Mouse (Mus musculus) MEL (cell line): ENCODE results near the gene Amh. TPM values are rescaled to one million over a fixed set of nuclear protein-coding genes. Genes with fewer than 3 reads are reported as not detected.

Source experiments
- DNase-seq: peaks from one replicate; pipeline ENCODE4 v3.0.0; 2011; ENCODE audit warnings: low read depth, low spot score
- H3K27ac ChIP-seq: 2 replicates; pipeline ENCODE4 v1.5.1; 2012; ENCODE audit warnings: low read depth, mild to moderate bottlenecking, control low read depth, low read length, moderate library complexity; ENCODE audit not compliant: control insufficient read depth
- H3K27me3 ChIP-seq, 2 experiments: fragments of 150-350 bp in 1 of 2; sonication (generic) in 1 of 2; 2 replicates each; pipeline ENCODE4 v1.6.1; 2012; ENCODE audit warnings: low read length in 2 of 2, mild to moderate bottlenecking in 2 of 2, improper control_type of control experiment in 1 of 2, moderate library complexity in 1 of 2; ENCODE audit not compliant: insufficient read depth in 2 of 2, control insufficient read depth in 1 of 2
- H3K36me3 ChIP-seq, 2 experiments: 2 replicates each; pipeline ENCODE4 v1.6.1; 2012 to 2014; ENCODE audit warnings: low read length in 2 of 2, improper control_type of control experiment in 1 of 2, inconsistent platforms in 1 of 2, mild to moderate bottlenecking in 1 of 2; ENCODE audit not compliant: insufficient read depth in 2 of 2, control insufficient read depth in 1 of 2
- H3K4me1 ChIP-seq, 2 experiments: fragments of 150-350 bp in 1 of 2; sonication (generic) in 1 of 2; 2 replicates each; pipeline ENCODE4 v1.6.1; 2012; ENCODE audit warnings: low read length in 2 of 2, improper control_type of control experiment in 1 of 2, mild to moderate bottlenecking in 1 of 2; ENCODE audit not compliant: insufficient read depth in 2 of 2, control insufficient read depth in 1 of 2
- H3K4me3 ChIP-seq, 2 experiments: fragments of 150-350 bp in 1 of 2; sonication (generic) in 1 of 2; 2 replicates each; pipeline ENCODE4 v1.5.1; 2012; ENCODE audit warnings: low read depth in 2 of 2, low read length in 2 of 2, mild to moderate bottlenecking in 2 of 2, moderate library complexity in 2 of 2, control low read depth in 1 of 2, improper control_type of control experiment in 1 of 2; ENCODE audit not compliant: control insufficient read depth in 1 of 2, insufficient read depth in 1 of 2
- H3K79me2 ChIP-seq: 2 replicates; pipeline ENCODE4 v1.6.1; 2012; ENCODE audit warnings: mild to moderate bottlenecking, low read length, moderate library complexity; ENCODE audit not compliant: control insufficient read depth, poor library complexity, insufficient read depth
- H3K9ac ChIP-seq: 2 replicates; pipeline ENCODE4 v1.6.1; 2012; ENCODE audit warnings: low read depth, mild to moderate bottlenecking, control low read depth, low read length, moderate library complexity; ENCODE audit not compliant: control insufficient read depth, poor library complexity, severe bottlenecking
- H3K9me3 ChIP-seq: fragments of 150-350 bp; sonication (generic); replicated peaks from 2 replicates; pipeline ENCODE4 v1.6.1; 2012; ENCODE audit warnings: mild to moderate bottlenecking, low read length, improper control_type of control experiment, moderate library complexity; ENCODE audit not compliant: insufficient read depth
- CHD1 ChIP-seq: IDR thresholded peaks from 2 replicates; pipeline ENCODE4 v1.6.1; 2012; ENCODE audit warnings: low read depth, mild to moderate bottlenecking, inconsistent platforms, low read length, improper control_type of control experiment
- CTCF ChIP-seq, 3 experiments: IDR thresholded peaks in 2 of 3; conservative IDR thresholded peaks in 1 of 3; 2 replicates each; pipeline ENCODE4 v1.5.1; 2011 to 2012; ENCODE audit warnings: low read length in 3 of 3, low read depth in 2 of 3, mild to moderate bottlenecking in 2 of 3, improper control_type of control experiment in 1 of 3, inconsistent platforms in 1 of 3, mixed read lengths in 1 of 3, moderate library complexity in 1 of 3; ENCODE audit not compliant: control insufficient read depth in 1 of 3, insufficient read depth in 1 of 3, poor library complexity in 1 of 3, severe bottlenecking in 1 of 3
- ELF1 ChIP-seq: IDR thresholded peaks from 2 replicates; pipeline ENCODE4 v1.6.1; 2014; ENCODE audit warnings: low read depth, mild to moderate bottlenecking, inconsistent platforms, low read length, improper control_type of control experiment, moderate library complexity
- EP300 ChIP-seq, 2 experiments: IDR thresholded peaks; 2 replicates each; pipeline ENCODE4 v1.6.1; 2011; ENCODE audit warnings: improper control_type of control experiment in 2 of 2, low read length in 2 of 2, low read depth in 1 of 2, mild to moderate bottlenecking in 1 of 2
- ETS1 ChIP-seq: IDR thresholded peaks from 2 replicates; pipeline ENCODE4 v1.6.1; 2012; ENCODE audit warnings: low read depth, mild to moderate bottlenecking, inconsistent platforms, low read length, improper control_type of control experiment, moderate library complexity
- GABPA ChIP-seq: IDR thresholded peaks from 2 replicates; pipeline ENCODE4 v1.6.1; 2012; ENCODE audit warnings: low read depth, mild to moderate bottlenecking, inconsistent platforms, low read length, improper control_type of control experiment, moderate library complexity
- MAFK ChIP-seq: IDR thresholded peaks from 2 replicates; pipeline ENCODE4 v1.6.1; 2011; ENCODE audit warnings: low read depth, mild to moderate bottlenecking, low read length, improper control_type of control experiment, borderline replicate concordance
- MAX ChIP-seq: IDR thresholded peaks from 2 replicates; pipeline ENCODE4 v1.6.1; 2011; ENCODE audit warnings: low read length, improper control_type of control experiment
- MYB ChIP-seq: IDR thresholded peaks from 2 replicates; pipeline ENCODE4 v1.6.1; 2011; ENCODE audit warnings: mild to moderate bottlenecking, low read depth, low read length, improper control_type of control experiment
- MYC ChIP-seq: IDR thresholded peaks from 2 replicates; pipeline ENCODE4 v1.6.1; 2011; ENCODE audit warnings: low read depth, mild to moderate bottlenecking, low read length, improper control_type of control experiment, moderate library complexity
- NELFE ChIP-seq: IDR thresholded peaks from 2 replicates; pipeline ENCODE4 v1.6.1; 2011; ENCODE audit warnings: low read depth, low read length, improper control_type of control experiment
- NRF1 ChIP-seq: IDR thresholded peaks from 2 replicates; pipeline ENCODE4 v1.6.1; 2014; ENCODE audit warnings: low read depth, mild to moderate bottlenecking, inconsistent platforms, low read length, improper control_type of control experiment, moderate library complexity; ENCODE audit not compliant: poor library complexity, insufficient read depth, severe bottlenecking
- POLR2AphosphoS2 ChIP-seq: IDR thresholded peaks from 2 replicates; pipeline ENCODE4 v1.6.1; 2011; ENCODE audit warnings: low read length, improper control_type of control experiment
- RCOR1 ChIP-seq: IDR thresholded peaks from 2 replicates; pipeline ENCODE4 v1.6.1; 2012; ENCODE audit warnings: low read depth, mild to moderate bottlenecking, inconsistent platforms, low read length, improper control_type of control experiment
- SIN3A ChIP-seq: IDR thresholded peaks from 2 replicates; pipeline ENCODE4 v1.6.1; 2012; ENCODE audit warnings: low read length, improper control_type of control experiment, inconsistent platforms
- SMC3 ChIP-seq: IDR thresholded peaks from 2 replicates; pipeline ENCODE4 v1.6.1; 2011; ENCODE audit warnings: low read depth, low read length, improper control_type of control experiment
- TCF12 ChIP-seq: IDR thresholded peaks from 2 replicates; pipeline ENCODE4 v1.6.1; 2014; ENCODE audit warnings: low read depth, mild to moderate bottlenecking, inconsistent platforms, low read length, improper control_type of control experiment, moderate library complexity
- UBTF ChIP-seq: IDR thresholded peaks from 2 replicates; pipeline ENCODE4 v1.6.1; 2012; ENCODE audit warnings: low read depth, mild to moderate bottlenecking, inconsistent platforms, low read length, improper control_type of control experiment, moderate library complexity, borderline replicate concordance; ENCODE audit not compliant: insufficient read depth
- ZC3H11A ChIP-seq: IDR thresholded peaks from 2 replicates; pipeline ENCODE4 v1.6.1; 2012; ENCODE audit warnings: low read depth, mild to moderate bottlenecking, inconsistent platforms, low read length, improper control_type of control experiment
- ZNF384 ChIP-seq: IDR thresholded peaks from 2 replicates; pipeline ENCODE4 v1.6.1; 2012; ENCODE audit warnings: low read depth, mild to moderate bottlenecking, inconsistent platforms, low read length, improper control_type of control experiment
- polyA plus RNA-seq, 2 experiments: library from polyadenylated mRNA; stranded (reverse) in 1 of 2; unstranded in 1 of 2; fragments of >175 nt in 1 of 2; fragments of >200 nt in 1 of 2; gene quantifications; 2 replicates each; pipeline versions ENCODE4 v1.2.1 to v1.2.4; 2012; ENCODE audit warnings: low replicate concordance in 2 of 2, low read depth in 1 of 2; ENCODE audit not compliant: insufficient read length in 2 of 2, insufficient read depth in 1 of 2, missing spikeins in 1 of 2
- total RNA-seq: library from RNA; depleted of rRNA; stranded (reverse); fragments of 300-350 nt; gene quantifications from 2 replicates; pipeline ENCODE4 v1.2.3, GENCODE M21; 2012

The Amh gene
- total and polyA plus RNA-seq, 3 experiments = 0.42 to 1.1 TPM; not detected in 1

- H3K9me3 ChIP-seq = no peaks in the 10 kb centered on the region
- no peaks in the 10 kb centered on the region for H3K79me2 ChIP-seq
- DNase-seq = no peak
- H3K36me3 ChIP-seq = no peaks in the 10 kb centered on the region
- no peak overlapping the region for H3K4me3 ChIP-seq
- no peaks in the 10 kb centered on the region; a peak in 1 of 4 replicates for H3K27me3 ChIP-seq
- H3K4me1 ChIP-seq = no peaks in the 10 kb centered on the region
- no peak overlapping the region for H3K9ac ChIP-seq
- H3K27ac ChIP-seq = no peak overlapping the region
- no peak for TF ChIP-seq RCOR1
- TF ChIP-seq, all 39 proteins: peak for 0
These were observed 32.8 kb downstream of the Amh start for GRCm38 (mm10) chr10:80837827-80838226.

- Histone ChIP-seq H3K79me2 (no peaks in the 10 kb centered on the region), H3K36me3 (no peaks in the 10 kb centered on the region), H3K27me3 (no peaks in the 10 kb centered on the region; a peak in 1 of 4 replicates), H3K4me3 (no peak overlapping the region), H3K9ac (no peak overlapping the region), H3K9me3 (no peaks in the 10 kb centered on the region), H3K4me1 (no peaks in the 10 kb centered on the region), H3K27ac (no peak overlapping the region)
- DNase-seq = no peak
- no peak for TF ChIP-seq NELFE
- no peak for TF ChIP-seq SIN3A
- no peak for TF ChIP-seq UBTF
- no peak for TF ChIP-seq TCF12
- no peak for TF ChIP-seq MYB
- TF ChIP-seq ZC3H11A = no peak
- TF ChIP-seq MAFK = no peak
- no peak for TF ChIP-seq MAX
- no peak for TF ChIP-seq ZNF384
- no peak for TF ChIP-seq GABPA
- no peak for TF ChIP-seq MYC
- TF ChIP-seq ETS1 = no peak
- TF ChIP-seq POLR2AphosphoS2 = no peak
- no peak for TF ChIP-seq EP300 (IDR thresholded peaks at IDR 0.05; ENCODE audit: low read depth in 1 of 2, low read length in 2 of 2)
These were observed 33.4 kb downstream of the Amh start for GRCm38 (mm10) chr10:80838346-80838912.

GRCm38 (mm10) chr10:80839848-80840247, 34.8 kb downstream of the Amh start:
- Histone ChIP-seq H3K9me3 (no peaks in the 10 kb centered on the region), H3K27ac (no peak overlapping the region), H3K36me3 (no peaks in the 10 kb centered on the region), H3K4me3 (no peak overlapping the region), H3K9ac (no peak overlapping the region), H3K79me2 (no peaks in the 10 kb centered on the region), H3K27me3 (no peaks in the 10 kb centered on the region; a peak in 1 of 4 replicates), H3K4me1 (no peaks in the 10 kb centered on the region)
- no peak for DNase-seq
- TF ChIP-seq NRF1 (no peak), SMC3 (no peak), ELF1 (no peak), CHD1 (no peak), CTCF (IDR thresholded peaks at IDR 0.05 in 2 of 3, conservative IDR thresholded peaks at IDR 0.05 in 1 of 3; ENCODE audit: control insufficient read depth in 1 of 3, insufficient read depth in 1 of 3, low read depth in 2 of 3, low read length in 3 of 3, poor library complexity in 1 of 3, severe bottlenecking in 1 of 3) (no peak), SIN3A (no peak)
